14 mouse cellular contexts compared by ENCODE assay signal in genomic region chr6:146481441-146481840, GRCm38 (mm10). TPM values are rescaled to one million over a fixed set of nuclear protein-coding genes. Genes with fewer than 3 reads are reported as not detected.
DNase-seq lines count a peak whose midpoint lies in the region; ATAC-seq and TF ChIP-seq lines count a peak whose summit lies in the region.
"Had no signal": no experiment of that assay in that cellular context is flagged by ENCODE, and none has a peak within 500 bp of the region (broad histone marks: within the 10 kb centered on the region; RNA-seq: fewer than 3 reads in every experiment).

No protein-coding gene starts in this region.

- no peak for TF ChIP-seq POLR2A in lung, adult 2 months (IDR thresholded peaks at IDR 0.05; ENCODE audit: borderline replicate concordance, extremely low read depth, low read depth, low read length)

- no peak for TF ChIP-seq CTCF in gastrocnemius, adult 2 months (IDR thresholded peaks at IDR 0.05)
- no peak for TF ChIP-seq CTCF in lung, embryonic 14.5 days (IDR thresholded peaks at IDR 0.05; ENCODE audit: low read depth)
- TF ChIP-seq CTCF in lung, adult 2 months (IDR thresholded peaks at IDR 0.05; ENCODE audit: insufficient read depth, low read length), result no peak

- H3K4me3 ChIP-seq in gastrocnemius, adult 2 months, result peak overlapping the region; percentile 41
- no peak overlapping the region for H3K4me3 ChIP-seq in lung, embryonic 14.5 days (ENCODE audit: low read depth, low read length)
- no peak overlapping the region for H3K4me3 ChIP-seq in lung, adult 2 months (replicated peaks; ENCODE audit: extremely low read depth, low read depth, low read length)
- H3K4me3 ChIP-seq in forebrain, embryonic 13.5 days, result no peak overlapping the region
- H3K4me3 ChIP-seq: erythroblast, embryonic 14.5 days; limb, embryonic 10.5 days; neural tube, embryonic 12.5 days had no signal

- no peaks in the 10 kb centered on the region for H3K27me3 ChIP-seq in lung, embryonic 14.5 days (ENCODE audit: insufficient read depth, low read length)
- no peaks in the 10 kb centered on the region for H3K27me3 ChIP-seq in forebrain, embryonic 13.5 days
- H3K27me3 ChIP-seq: neural tube, embryonic 12.5 days had no signal

- H3K9me3 ChIP-seq in lung, embryonic 14.5 days (ENCODE audit: low read depth, low read length), result no peaks in the 10 kb centered on the region
- no peaks in the 10 kb centered on the region for H3K9me3 ChIP-seq in forebrain, embryonic 13.5 days (replicated peaks)
- H3K9me3 ChIP-seq: limb, embryonic 10.5 days; neural tube, embryonic 12.5 days had no signal

- H3K36me3 ChIP-seq in lung, embryonic 14.5 days (ENCODE audit: insufficient read depth), result no peaks in the 10 kb centered on the region
- H3K36me3 ChIP-seq in forebrain, embryonic 13.5 days (ENCODE audit: poor library complexity, severe bottlenecking), result no peaks in the 10 kb centered on the region
- H3K36me3 ChIP-seq: limb, embryonic 10.5 days; neural tube, embryonic 12.5 days had no signal

- peaks cover 7% of the 10 kb centered on the region; the same call in 1 of the 2 replicates for H3K4me1 ChIP-seq in lung, embryonic 14.5 days (ENCODE audit: insufficient read depth)
- peaks cover 21% of the 10 kb centered on the region for H3K4me1 ChIP-seq in lung, adult 2 months (ENCODE audit: control insufficient read depth, insufficient read depth, low read length)
- H3K4me1 ChIP-seq in forebrain, embryonic 13.5 days, result no peaks in the 10 kb centered on the region
- H3K4me1 ChIP-seq: limb, embryonic 10.5 days; neural tube, embryonic 12.5 days had no signal

- peak overlapping the region; percentile 23; the same call in 1 of the 2 replicates for H3K4me2 ChIP-seq in lung, embryonic 14.5 days
- no peak overlapping the region for H3K4me2 ChIP-seq in forebrain, embryonic 13.5 days
- H3K4me2 ChIP-seq: neural tube, embryonic 12.5 days had no signal

- intact Hi-C loops in gastrocnemius, adult 2 months (cut with DNase I), result no loop called here

- WGBS in lung, embryonic 14.5 days, result 36% methylated on average over 6 of the region's 6 CpGs
- WGBS in lung, adult 2 months, result 28% methylated on average over 6 of the region's 6 CpGs
- 77% methylated on average over 6 of the region's 6 CpGs for WGBS in forebrain, embryonic 13.5 days

- peak overlapping the region; percentile 48 for H3K27ac ChIP-seq in gastrocnemius, adult 2 months
- peak overlapping the region; percentile 19; the same call in 1 of the 2 replicates for H3K27ac ChIP-seq in lung, embryonic 14.5 days (ENCODE audit: low read depth)
- H3K27ac ChIP-seq in forebrain, embryonic 13.5 days, result no peak overlapping the region
- H3K27ac ChIP-seq: limb, embryonic 10.5 days; macrophage; neural tube, embryonic 12.5 days had no signal

- no peak overlapping the region for H3K9ac ChIP-seq in lung, embryonic 14.5 days
- no peak overlapping the region for H3K9ac ChIP-seq in forebrain, embryonic 13.5 days
- H3K9ac ChIP-seq: neural tube, embryonic 12.5 days had no signal

- DNase-seq in gastrocnemius, adult 2 months, result peak; percentile 53
- no peak for DNase-seq in gastrocnemius, postnatal 10 days
- DNase-seq in lung, embryonic 14.5 days, result peak; percentile 56
- no peak for DNase-seq in lung, adult 2 months
- DNase-seq in lung, postnatal 10 days, result peak; percentile 35
- DNase-seq in thymus, postnatal 14 days, result peak; percentile 67
- DNase-seq in adrenal gland, adult (ENCODE audit: inconsistent age in 2 of 2, low spot score in 1 of 2), result no peak
- DNase-seq: cerebellum, postnatal 25 days had no signal

- 0 out of 2 replicates have a peak, but pooled peaks have one; percentile 45 for ATAC-seq in lung, embryonic 14.5 days (ENCODE audit: insufficient read depth)
- no peak for ATAC-seq in forebrain, embryonic 13.5 days
- ATAC-seq: intestine, postnatal 0 days had no signal

RNA-seq across cellular contexts. Expression of gene Itpr2, which starts 20.6 kb away (rescaled TPM):
- 1 to 10 TPM; 7.4 to 9.9 TPM for total RNA-seq in gastrocnemius, adult 2 months (2021)
- total RNA-seq in gastrocnemius, postnatal 10 days (2021), result 10 to 100 TPM in 1 of 2 experiments, 1 to 10 TPM in 1; 9.9 to 13.5 TPM
- polyA plus RNA-seq in lung, embryonic 14.5 days (2014; fragmentation: Nextera tagmentation; extraction: Ambion mirVana), result 12.8 and 13.1 TPM in 2 replicates
- 15.3 and 25.5 TPM in 2 replicates for polyA plus RNA-seq in lung, adult 2 months (2012; rRNA removed)
- 2.5 and 3.2 TPM in 2 replicates for polyA plus RNA-seq in forebrain, embryonic 13.5 days (2015; fragmentation: Nextera tagmentation; extraction: Ambion mirVana)

Comparison
In these comparisons a context has a peak if more than half of its experiments do, and no peak if none do; other contexts are left out.
1. DNase-seq: peak in gastrocnemius, adult 2 months (single experiment), lung, embryonic 14.5 days (single experiment), lung, postnatal 10 days (single experiment) and thymus, postnatal 14 days (single experiment); none in gastrocnemius, postnatal 10 days (single experiment), lung, adult 2 months (single experiment) and adrenal gland, adult (0 of 2).